Mouse (Mus musculus) neural tube, embryonic 14.5 days (tissue): ENCODE measurements at regions not wholly inside any gene's neighbourhood (a gene's known extent, or its start where the extent isn't known, plus 50 kb on each side); places are given as distances from the start of the nearest gene placed in this dataset.

Experiments
- microRNA-seq: library from miRNA; unstranded; fragments of <30 nt; microRNA quantifications from one replicate; pipeline ENCODE4, GENCODE M21; 2016

Small RNAs in the stretch of these regions (microRNA-seq; reads per million reads assigned to microRNA genes)
- gene Mir378d, result 2.3 reads per million
